In genomic region chr1:162615511-162615910, GRCm38 (mm10) we compare ENCODE assay signal across 13 mouse cellular contexts. TPM values are rescaled to one million over a fixed set of nuclear protein-coding genes. Genes with fewer than 3 reads are reported as not detected.
DNase-seq lines count a peak whose midpoint lies in the region; ATAC-seq and TF ChIP-seq lines count a peak whose summit lies in the region.
"Had no signal": no experiment of that assay in that cellular context is flagged by ENCODE, and none has a peak within 500 bp of the region (broad histone marks: within the 10 kb centered on the region; RNA-seq: fewer than 3 reads in every experiment).

No protein-coding gene starts in this region.

- peak; percentile 96 for ATAC-seq in forebrain, embryonic 13.5 days
- no peak for ATAC-seq in forebrain, embryonic 11.5 days (replicated peaks; ENCODE audit: low FRiP score)
- ATAC-seq in megakaryocyte, adult 5-6 weeks (ENCODE audit: poor library complexity, severe bottlenecking): peak; percentile 57
- ATAC-seq: intestine, embryonic 15.5 days; Patski had no signal

- 79% methylated on average over 1 of the region's 1 CpGs for WGBS in forebrain, embryonic 13.5 days
- WGBS in forebrain, embryonic 11.5 days: 86% methylated on average over 1 of the region's 1 CpGs
- 91% methylated on average over 1 of the region's 1 CpGs for WGBS in thymus, adult 2 months

- no peak overlapping the region for H3K27ac ChIP-seq in forebrain, embryonic 13.5 days
- H3K27ac ChIP-seq in forebrain, embryonic 11.5 days (ENCODE audit: low read depth, low read length): no peak overlapping the region
- no peak overlapping the region for H3K27ac ChIP-seq in thymus, adult 2 months (ENCODE audit: control insufficient read depth, insufficient read depth, low read length)
- H3K27ac ChIP-seq: embryonic facial prominence, embryonic 15.5 days; intestine, embryonic 15.5 days; liver, embryonic 15.5 days had no signal

- no peak overlapping the region for H3K4me3 ChIP-seq in forebrain, embryonic 13.5 days
- H3K4me3 ChIP-seq in forebrain, embryonic 11.5 days (ENCODE audit: low read depth, low read length): no peak overlapping the region
- no peak overlapping the region for H3K4me3 ChIP-seq in thymus, adult 2 months (ENCODE audit: control insufficient read depth, insufficient read depth, low read length)
- H3K4me3 ChIP-seq: embryonic facial prominence, embryonic 15.5 days; intestine, embryonic 15.5 days; liver, embryonic 15.5 days had no signal

- TF ChIP-seq POLR2A in thymus, adult 2 months (IDR thresholded peaks at IDR 0.05; ENCODE audit: control insufficient read depth, extremely low read depth, insufficient read depth, low read length, poor library complexity): no peak

- no peaks in the 10 kb centered on the region for H3K4me1 ChIP-seq in forebrain, embryonic 13.5 days
- H3K4me1 ChIP-seq in forebrain, embryonic 11.5 days (replicated peaks; ENCODE audit: control insufficient read depth, insufficient read depth, low read length): no peaks in the 10 kb centered on the region
- no peaks in the 10 kb centered on the region for H3K4me1 ChIP-seq in thymus, adult 2 months (replicated peaks; ENCODE audit: control insufficient read depth, insufficient read depth, low read length)
- H3K4me1 ChIP-seq: embryonic facial prominence, embryonic 15.5 days; intestine, embryonic 15.5 days; liver, embryonic 15.5 days had no signal

- no peak overlapping the region for H3K4me2 ChIP-seq in forebrain, embryonic 13.5 days
- H3K4me2 ChIP-seq in forebrain, embryonic 11.5 days (ENCODE audit: low read depth, low read length, severe bottlenecking): no peak overlapping the region
- H3K4me2 ChIP-seq: embryonic facial prominence, embryonic 15.5 days; intestine, embryonic 15.5 days; liver, embryonic 15.5 days had no signal

- no peak for DNase-seq in forebrain, embryonic 11.5 days (ENCODE audit: low spot score)
- DNase-seq in thymus, postnatal 25 days: peak; percentile 5
- no peak for DNase-seq in thymus, postnatal 36 days
- peak; percentile 52 for DNase-seq in telencephalon, adult 2 months (ENCODE audit: low read depth, low spot score)
- no peak for DNase-seq in thymus, adult 2 months
- no peak for DNase-seq in gastrocnemius, adult 18-20 months (ENCODE audit: low spot score)

- no peak overlapping the region for H3K9ac ChIP-seq in forebrain, embryonic 13.5 days
- no peak overlapping the region for H3K9ac ChIP-seq in forebrain, embryonic 11.5 days (ENCODE audit: low read length)
- H3K9ac ChIP-seq: embryonic facial prominence, embryonic 15.5 days; intestine, embryonic 15.5 days; liver, embryonic 15.5 days had no signal

- no peaks in the 10 kb centered on the region for H3K36me3 ChIP-seq in forebrain, embryonic 13.5 days (ENCODE audit: poor library complexity, severe bottlenecking)
- no peaks in the 10 kb centered on the region for H3K36me3 ChIP-seq in forebrain, embryonic 11.5 days (ENCODE audit: control insufficient read depth, insufficient read depth, low read length)
- no peaks in the 10 kb centered on the region for H3K36me3 ChIP-seq in thymus, adult 2 months (ENCODE audit: control insufficient read depth, insufficient read depth, low read length)
- H3K36me3 ChIP-seq: embryonic facial prominence, embryonic 15.5 days; intestine, embryonic 15.5 days; liver, embryonic 15.5 days had no signal

- TF ChIP-seq CTCF in thymus, adult 2 months (IDR thresholded peaks at IDR 0.05; ENCODE audit: borderline replicate concordance, control insufficient read depth, extremely low read depth, insufficient read depth, low read length, poor library complexity): no peak

- no peaks in the 10 kb centered on the region for H3K27me3 ChIP-seq in forebrain, embryonic 13.5 days
- no peaks in the 10 kb centered on the region for H3K27me3 ChIP-seq in forebrain, embryonic 11.5 days (ENCODE audit: control insufficient read depth, insufficient read depth, low read length)
- no peaks in the 10 kb centered on the region for H3K27me3 ChIP-seq in thymus, adult 2 months (ENCODE audit: control insufficient read depth, insufficient read depth, low read length)
- H3K27me3 ChIP-seq: embryonic facial prominence, embryonic 15.5 days; intestine, embryonic 15.5 days; liver, embryonic 15.5 days had no signal

- H3K9me3 ChIP-seq in forebrain, embryonic 13.5 days (replicated peaks): no peaks in the 10 kb centered on the region; the same call in 1 of the 2 replicates
- H3K9me3 ChIP-seq in forebrain, embryonic 11.5 days (ENCODE audit: control insufficient read depth, low read length): no peaks in the 10 kb centered on the region
- H3K9me3 ChIP-seq: embryonic facial prominence, embryonic 15.5 days; intestine, embryonic 15.5 days; liver, embryonic 15.5 days had no signal

RNA-seq across cellular contexts. Expression of gene Myoc, which starts 23.4 kb away (rescaled TPM):
- not detected in 2 replicates for polyA plus RNA-seq in forebrain, embryonic 13.5 days (2015; fragmentation: Nextera tagmentation; extraction: Ambion mirVana)
- polyA plus RNA-seq in forebrain, embryonic 11.5 days (2014; fragmentation: Nextera tagmentation; extraction: Ambion mirVana): not detected in 2 replicates
- total RNA-seq in megakaryocyte, adult 5-6 weeks (2015): not detected in 2 replicates
- not detected in 2 replicates for total RNA-seq in megakaryocyte, adult 5-6 weeks (2017)
- 0.46 and 0.92 TPM in 2 replicates for polyA plus RNA-seq in thymus, adult 2 months (2012; rRNA removed)
- total RNA-seq in gastrocnemius, adult 18-20 months (2021): 10 to 100 TPM; 35.8 to 73.6 TPM
- polyA plus RNA-seq: liver, embryonic 15.5 days; Patski; stomach, embryonic 14.5 days had no signal

RNA-seq across cellular contexts. Expression of gene Myocos, which starts 42.5 kb away (rescaled TPM):
- not detected in 2 replicates for polyA plus RNA-seq in forebrain, embryonic 13.5 days (2015; fragmentation: Nextera tagmentation; extraction: Ambion mirVana)
- polyA plus RNA-seq in forebrain, embryonic 11.5 days (2014; fragmentation: Nextera tagmentation; extraction: Ambion mirVana): not detected in 2 replicates
- total RNA-seq in megakaryocyte, adult 5-6 weeks (2015): not detected in 2 replicates
- not detected in 2 replicates for total RNA-seq in megakaryocyte, adult 5-6 weeks (2017)
- polyA plus RNA-seq in thymus, adult 2 months (2012; rRNA removed): 0.19 TPM in 1 of 2 replicates, not detected in the other
- total RNA-seq in gastrocnemius, adult 18-20 months (2021): not detected
- polyA plus RNA-seq: embryonic facial prominence, embryonic 15.5 days; intestine, embryonic 15.5 days; liver, embryonic 15.5 days; Patski; stomach, embryonic 14.5 days had no signal

RNA-seq across cellular contexts. Expression of gene Vamp4, which starts 45.2 kb away (rescaled TPM):
- 62.6 and 66.5 TPM in 2 replicates for polyA plus RNA-seq in forebrain, embryonic 13.5 days (2015; fragmentation: Nextera tagmentation; extraction: Ambion mirVana)
- polyA plus RNA-seq in forebrain, embryonic 11.5 days (2014; fragmentation: Nextera tagmentation; extraction: Ambion mirVana): 51.2 and 64.3 TPM in 2 replicates
- 78.4 and 90.1 TPM in 2 replicates for total RNA-seq in megakaryocyte, adult 5-6 weeks (2015)
- total RNA-seq in megakaryocyte, adult 5-6 weeks (2017): 43.3 and 43.5 TPM in 2 replicates
- 20.7 and 21.4 TPM in 2 replicates for polyA plus RNA-seq in thymus, adult 2 months (2012; rRNA removed)
- total RNA-seq in gastrocnemius, adult 18-20 months (2021): 10 to 100 TPM; 16.8 to 20.9 TPM

Comparison
In these comparisons a context has a peak if more than half of its experiments do, and no peak if none do; other contexts are left out.
1. DNase-seq: peak in thymus, postnatal 25 days (single experiment) and telencephalon, adult 2 months (single experiment); none in forebrain, embryonic 11.5 days (single experiment), thymus, postnatal 36 days (0 of 2), thymus, adult 2 months (single experiment) and gastrocnemius, adult 18-20 months (single experiment).